Mouse (Mus musculus) heart, embryonic 10.5 days (tissue): ENCODE measurements at regions not wholly inside any gene's neighbourhood (a gene's known extent, or its start where the extent isn't known, plus 50 kb on each side); places are given as distances from the start of the nearest gene placed in this dataset.

Source experiments
- DNase-seq: peaks from one replicate; pipeline ENCODE4 v3.0.0-alpha.2; 2017; ENCODE audit warnings: low spot score
- H3K27ac ChIP-seq: fragments of 300-500 bp; sonication (generic); 2 replicates; pipeline ENCODE4 v1.5.1; 2016; ENCODE audit warnings: mild to moderate bottlenecking
- H3K27me3 ChIP-seq: fragments of 300-500 bp; sonication (generic); 2 replicates; pipeline ENCODE4 v1.6.1; 2016; ENCODE audit warnings: mild to moderate bottlenecking; ENCODE audit not compliant: poor library complexity, insufficient read depth, severe bottlenecking
- H3K36me3 ChIP-seq: fragments of 300-500 bp; sonication (generic); 2 replicates; pipeline ENCODE4 v1.6.1; 2016; ENCODE audit warnings: mild to moderate bottlenecking, moderate library complexity
- H3K4me1 ChIP-seq: fragments of 300-500 bp; sonication (generic); 2 replicates; pipeline ENCODE4 v1.6.1; 2016; ENCODE audit warnings: mild to moderate bottlenecking
- H3K4me3 ChIP-seq: fragments of 300-500 bp; sonication (generic); 2 replicates; pipeline ENCODE4 v1.5.1; 2016; ENCODE audit warnings: mild to moderate bottlenecking, moderate library complexity
- H3K9me3 ChIP-seq: fragments of 300-500 bp; sonication (generic); 2 replicates; pipeline ENCODE4 v1.6.1; 2016; ENCODE audit warnings: mild to moderate bottlenecking, moderate library complexity
- WGBS: fragments of 180-500 bp; shearing (Covaris S2); methylation state at CpG from one replicate; pipeline ENCODE4 v1.1.7; 2016; 5-methylcytosine and 5-hydroxymethylcytosine counted together

GRCm38 (mm10) chr14:85770636-85771035 lies 1327.3 kb downstream of the Pcdh17 start:
- 77% methylated on average over 4 of the region's 4 CpGs for WGBS
- Histone ChIP-seq H3K36me3 (no peaks in the 10 kb centered on the region), H3K27ac (no peak overlapping the region), H3K4me1 (no peaks in the 10 kb centered on the region), H3K9me3 (no peaks in the 10 kb centered on the region), H3K27me3 (no peaks in the 10 kb centered on the region), H3K4me3 (no peak overlapping the region)
- no peak for DNase-seq

GRCm38 (mm10) chr14:85768301-85768700 lies 1324.9 kb downstream of the Pcdh17 start:
- Histone ChIP-seq H3K9me3 (no peaks in the 10 kb centered on the region), H3K27me3 (no peaks in the 10 kb centered on the region), H3K36me3 (no peaks in the 10 kb centered on the region), H3K4me3 (no peak overlapping the region), H3K4me1 (no peaks in the 10 kb centered on the region), H3K27ac (no peak overlapping the region)
- DNase-seq = no peak
- 83% methylated on average over 5 of the region's 5 CpGs for WGBS

- no peaks in the 10 kb centered on the region for H3K27me3 ChIP-seq
- DNase-seq = no peak
- H3K4me1 ChIP-seq = no peaks in the 10 kb centered on the region
- no peak overlapping the region for H3K27ac ChIP-seq
- H3K4me3 ChIP-seq = no peak overlapping the region
- H3K9me3 ChIP-seq = no peaks in the 10 kb centered on the region
- WGBS = 90% methylated on average over 1 of the region's 1 CpGs
- no peaks in the 10 kb centered on the region for H3K36me3 ChIP-seq
Measured at GRCm38 (mm10) chr14:85757343-85757742, 1314.0 kb downstream of the Pcdh17 start.

- WGBS = 90% methylated on average over 4 of the region's 4 CpGs
- H3K27ac ChIP-seq = no peak overlapping the region
- no peaks in the 10 kb centered on the region for H3K36me3 ChIP-seq
- H3K4me3 ChIP-seq = no peak overlapping the region
- H3K9me3 ChIP-seq = no peaks in the 10 kb centered on the region
- no peak for DNase-seq
- H3K4me1 ChIP-seq = no peaks in the 10 kb centered on the region
- no peaks in the 10 kb centered on the region for H3K27me3 ChIP-seq
Measured at GRCm38 (mm10) chr14:85738567-85738966, 1295.2 kb downstream of the Pcdh17 start.
